Mouse (Mus musculus): Measurements from ENCODE around the gene Gm3404.
"Not testable (repeated sequence)": the region's sequence is repeated elsewhere in the genome, so short reads cannot be mapped to it uniquely, and the experiment has no call there.

GRCm38 (mm10) chr5:146555836-146556235 is 30.2 kb downstream of the Gm3404 start, which contains the start of gene Gm3415:
- TF ChIP-seq GATA1 (IDR thresholded peaks at IDR 0.05; ENCODE audit: borderline replicate concordance, low read length); FLI1 (IDR thresholded peaks at IDR 0.05; ENCODE audit: low read length): not testable (repeated sequence)

All from megakaryocyte, embryonic 14.5 days (primary cell).